Mouse (Mus musculus) thymus, postnatal 10 days (tissue): Measurements from ENCODE around the gene Wrb.
A peak's percentile ranks its signal among the peaks of the same experiment; 100 is the strongest.

Experiments
- DNase-seq, 2 experiments: peaks; one replicate each; pipeline ENCODE4 v3.0.0; 2021; ENCODE audit warnings: low spot score in 2 of 2

Gene Wrb

DNA sequence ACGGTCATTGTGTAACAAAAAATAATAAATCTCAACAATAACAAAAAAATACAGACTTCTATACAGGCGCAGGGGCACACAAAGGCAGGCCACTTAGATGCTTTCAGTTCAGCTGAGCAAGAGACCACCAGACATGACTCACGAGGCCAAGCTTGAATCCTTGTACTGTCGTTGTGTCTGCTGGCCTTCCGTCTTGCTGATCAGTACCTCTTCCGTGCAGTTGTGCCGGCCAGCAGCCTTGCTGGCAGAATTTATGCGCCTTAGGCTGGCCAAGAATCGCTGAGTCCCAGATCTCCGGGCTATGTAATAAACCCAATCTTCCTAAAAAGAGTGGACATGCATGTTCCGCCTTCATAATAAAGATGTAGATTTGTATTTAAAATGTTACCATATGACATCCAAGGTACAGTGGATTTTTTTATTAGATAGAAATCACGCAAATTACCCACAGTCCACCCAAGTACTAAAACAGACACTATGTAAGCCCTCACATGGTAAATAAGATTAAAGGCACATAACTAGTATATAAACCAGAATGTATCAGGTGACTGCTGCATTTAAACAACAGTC, 13.4 kb downstream of the Wrb start:
- no peak for DNase-seq

DNA sequence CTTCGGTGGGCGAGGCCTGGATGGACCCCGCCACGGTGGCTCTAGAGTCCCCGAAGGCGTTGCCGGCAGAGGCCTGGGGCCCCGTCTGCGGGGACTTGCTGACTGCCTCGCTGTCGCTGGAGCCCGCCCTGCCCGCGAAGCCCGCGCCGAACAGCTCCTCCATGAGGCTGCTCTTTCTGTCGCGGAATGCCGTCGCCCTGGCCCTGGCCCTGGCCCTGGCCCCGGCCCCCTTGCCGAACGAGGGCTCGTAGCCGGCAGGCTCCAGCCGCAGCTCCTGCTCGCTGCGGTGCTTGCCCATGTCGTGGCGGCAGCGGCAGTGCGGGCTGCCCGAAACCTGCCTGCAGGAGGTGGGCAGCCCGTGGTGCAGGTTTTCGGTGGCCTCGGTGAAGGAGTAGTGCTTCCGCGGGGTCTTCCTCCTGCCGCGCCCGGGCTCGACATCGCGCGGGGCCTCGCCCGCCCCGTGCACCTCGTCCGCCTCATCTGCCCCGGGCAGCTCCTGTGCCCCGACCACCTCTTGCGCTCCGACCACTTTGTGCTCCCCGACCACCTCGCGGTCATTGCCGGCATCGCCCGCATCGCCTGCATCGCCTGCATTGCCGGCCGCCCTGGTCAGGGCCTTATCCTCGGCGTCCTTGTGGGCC, 14.0 kb downstream of the Wrb start:
- peak; percentile 33 to 62 for DNase-seq

DNA sequence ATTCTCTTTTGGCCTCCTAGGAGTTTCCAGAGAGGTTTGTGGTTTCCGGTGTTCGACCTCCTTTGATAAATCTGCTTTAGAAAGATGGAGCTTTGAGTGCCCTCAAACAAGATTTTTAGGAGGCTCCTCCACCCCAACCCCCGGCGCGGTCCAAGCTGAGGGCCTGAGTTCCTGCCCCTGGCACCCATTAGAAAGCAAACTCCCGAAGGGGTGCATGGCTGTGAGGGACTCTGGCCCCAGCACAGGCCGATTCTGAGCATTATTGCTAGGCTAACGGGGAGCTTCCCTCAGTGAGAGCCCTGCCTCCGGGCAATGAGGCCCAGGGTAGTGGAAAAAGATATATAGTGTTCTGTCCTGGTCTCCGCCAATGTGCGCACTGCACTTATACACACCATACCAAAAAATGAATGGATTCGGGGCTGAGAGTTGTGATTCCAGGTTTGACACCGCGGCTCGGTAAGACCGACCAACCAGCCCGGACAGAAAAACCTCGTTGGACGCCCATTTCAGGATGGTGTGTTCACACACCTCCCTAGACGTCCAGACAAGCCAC, 14.7 kb downstream of the Wrb start:
- DNase-seq: no peak

DNA sequence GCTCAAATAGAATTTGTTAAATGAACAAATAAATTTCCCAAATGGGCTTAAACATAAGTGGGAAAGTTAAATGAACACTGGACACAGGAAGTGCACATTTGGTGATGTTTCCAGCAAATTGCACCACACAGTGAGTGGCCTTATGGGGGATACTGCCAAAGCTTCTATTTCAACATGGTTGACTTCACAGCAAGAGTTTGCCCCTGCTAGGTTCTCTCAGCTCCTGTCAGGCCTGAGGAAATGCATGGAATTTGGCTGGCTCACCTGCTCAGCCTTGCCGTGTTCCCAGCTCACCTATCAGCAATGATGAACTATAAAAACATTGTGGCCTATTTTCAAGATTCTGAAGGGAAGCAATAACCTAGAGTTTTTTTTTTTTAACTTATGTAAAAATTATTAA, 15.7 kb downstream of the Wrb start:
- no peak for DNase-seq

DNA sequence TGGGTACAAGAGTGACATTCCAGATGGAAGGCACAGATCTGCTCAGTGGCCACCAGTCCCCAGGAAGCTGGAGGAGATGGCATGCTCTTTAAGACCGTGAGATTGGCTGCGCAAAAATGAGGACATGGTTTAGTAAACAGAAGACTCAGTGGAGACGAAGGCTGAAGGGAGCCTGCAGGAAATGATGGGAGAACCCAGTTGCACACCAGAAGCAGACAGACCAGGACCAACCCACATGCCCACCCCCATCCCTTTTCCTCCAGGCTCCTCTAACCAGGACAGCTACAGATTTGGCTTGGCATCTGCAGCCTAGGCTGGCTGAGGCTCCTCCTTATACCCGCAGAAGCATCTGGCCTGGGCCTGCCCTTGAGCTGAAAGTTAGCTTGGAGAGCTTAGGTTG, 16.1 kb downstream of the Wrb start:
- DNase-seq: no peak

DNA sequence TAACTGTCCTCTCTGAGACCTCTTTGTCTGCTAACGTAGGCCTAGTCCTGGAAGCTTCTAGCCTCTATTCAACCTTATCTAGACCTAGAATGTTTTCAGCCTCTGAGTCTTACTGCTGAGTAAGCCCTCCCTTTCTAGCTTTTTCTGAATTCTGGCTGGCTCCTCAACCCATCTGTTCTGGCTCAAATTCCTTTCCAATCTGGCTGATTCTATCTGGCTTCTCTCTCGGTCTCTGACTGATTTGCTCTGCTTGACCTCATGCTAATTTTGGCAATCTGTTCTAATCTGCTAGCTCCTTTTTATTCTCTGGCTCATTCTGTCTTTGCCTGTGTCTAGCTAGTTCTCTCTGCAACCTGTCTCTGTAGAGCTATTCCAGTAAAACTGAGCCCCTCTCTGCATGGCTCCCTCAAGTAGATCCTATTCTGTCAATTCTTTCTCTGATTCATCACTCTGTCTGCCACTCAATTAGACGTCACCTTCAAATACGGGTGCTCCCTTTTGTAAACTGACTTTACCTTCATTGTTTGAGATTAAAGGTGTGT, 20.6 kb downstream of the Wrb start:
- DNase-seq: no peak

DNA sequence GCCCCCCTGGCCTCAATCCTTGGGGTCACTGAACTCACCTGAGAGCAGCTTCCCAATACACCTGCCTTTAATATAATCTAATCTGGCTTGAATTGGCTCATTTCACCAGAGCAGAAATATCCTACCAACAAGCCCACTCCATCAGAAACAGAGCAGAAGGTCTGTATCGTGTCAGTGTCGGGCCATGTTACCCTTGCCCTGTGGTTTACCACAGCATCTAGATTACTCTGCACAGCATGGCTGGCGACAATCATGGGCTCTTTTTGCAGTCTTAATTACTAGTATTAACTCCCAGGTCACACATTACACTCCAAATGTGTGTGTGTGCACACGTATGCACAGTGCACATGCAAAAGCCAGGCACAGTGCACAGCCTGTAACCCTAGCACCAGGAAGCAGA, 23.6 kb downstream of the Wrb start:
- no peak for DNase-seq

DNA sequence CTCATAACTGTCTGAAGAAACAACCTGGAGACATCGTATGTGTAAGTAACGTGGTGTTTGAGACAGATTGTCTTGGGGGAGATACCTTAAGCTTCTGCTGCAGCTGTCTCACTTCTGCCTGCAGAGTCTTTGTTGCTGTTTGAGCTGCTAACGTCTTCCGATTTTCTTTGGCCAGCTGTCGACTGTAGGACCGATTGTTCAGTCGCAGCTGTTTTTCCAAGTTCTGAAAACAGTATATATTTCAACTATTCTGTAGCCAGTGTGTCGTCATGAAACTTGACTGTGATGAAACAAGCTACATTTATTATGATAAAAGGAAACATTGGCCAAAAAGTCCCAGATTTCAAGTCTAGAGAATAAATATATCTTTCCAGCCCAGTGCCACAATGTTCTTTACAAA, 28.4 kb downstream of the Wrb start:
- no peak for DNase-seq

DNA sequence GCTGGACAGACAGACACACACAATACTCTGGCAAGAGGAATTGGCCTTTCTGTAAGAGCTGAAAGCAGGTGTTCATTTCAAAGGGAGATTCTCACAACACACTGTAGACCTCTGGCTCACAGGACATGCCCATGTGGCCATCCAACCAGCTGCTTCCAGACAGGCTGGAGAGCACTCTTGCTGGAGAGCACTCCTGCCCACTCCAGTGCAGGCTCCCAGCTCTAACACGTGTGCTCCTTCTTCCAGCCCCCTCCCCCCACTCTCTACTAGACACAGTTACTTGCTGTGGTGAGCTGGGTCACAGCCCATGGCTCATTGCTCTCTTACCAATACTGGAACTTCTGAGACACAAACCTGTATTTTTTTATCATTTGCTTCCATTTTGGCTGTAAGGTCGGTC, 30.2 kb downstream of the Wrb start:
- no peak for DNase-seq

DNA sequence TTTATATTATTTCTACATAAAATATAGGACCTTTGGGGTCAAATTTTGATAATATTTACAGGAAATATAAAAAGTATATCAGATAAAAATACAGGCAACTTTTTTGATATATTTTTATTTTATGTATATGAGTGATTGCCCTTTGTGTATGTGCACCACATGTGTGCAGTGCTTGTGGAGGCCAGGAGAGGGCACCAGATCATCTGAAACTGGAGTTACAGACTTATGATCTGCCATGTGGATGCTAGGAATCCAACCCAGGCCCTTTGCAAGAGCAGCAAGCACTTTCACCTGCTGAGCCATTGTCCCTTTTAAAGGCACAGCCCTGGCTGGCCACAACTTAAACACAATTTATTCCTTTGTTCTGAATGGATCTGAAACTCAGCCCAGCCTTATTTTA, 33.9 kb downstream of the Wrb start:
- DNase-seq: no peak

DNA sequence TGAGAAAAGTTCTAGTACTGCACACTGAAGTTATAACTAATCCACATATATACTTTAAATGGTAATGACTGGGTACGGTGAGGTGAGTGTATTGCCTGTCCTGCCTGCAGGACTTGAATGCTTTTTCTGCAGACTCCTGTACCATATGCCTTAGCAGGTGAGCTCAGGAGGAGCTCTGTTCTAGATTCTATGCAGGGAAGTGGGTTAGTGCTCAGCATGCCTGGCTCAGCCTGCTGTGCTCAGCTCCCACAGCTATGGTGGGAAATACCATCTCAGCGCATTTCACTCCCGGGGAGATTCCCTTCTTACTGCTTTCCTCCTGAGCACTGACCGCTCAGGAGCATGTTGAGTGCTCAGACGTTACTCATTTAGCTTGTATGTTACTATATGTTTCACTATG, 42.4 kb downstream of the Wrb start:
- DNase-seq: no peak

DNA sequence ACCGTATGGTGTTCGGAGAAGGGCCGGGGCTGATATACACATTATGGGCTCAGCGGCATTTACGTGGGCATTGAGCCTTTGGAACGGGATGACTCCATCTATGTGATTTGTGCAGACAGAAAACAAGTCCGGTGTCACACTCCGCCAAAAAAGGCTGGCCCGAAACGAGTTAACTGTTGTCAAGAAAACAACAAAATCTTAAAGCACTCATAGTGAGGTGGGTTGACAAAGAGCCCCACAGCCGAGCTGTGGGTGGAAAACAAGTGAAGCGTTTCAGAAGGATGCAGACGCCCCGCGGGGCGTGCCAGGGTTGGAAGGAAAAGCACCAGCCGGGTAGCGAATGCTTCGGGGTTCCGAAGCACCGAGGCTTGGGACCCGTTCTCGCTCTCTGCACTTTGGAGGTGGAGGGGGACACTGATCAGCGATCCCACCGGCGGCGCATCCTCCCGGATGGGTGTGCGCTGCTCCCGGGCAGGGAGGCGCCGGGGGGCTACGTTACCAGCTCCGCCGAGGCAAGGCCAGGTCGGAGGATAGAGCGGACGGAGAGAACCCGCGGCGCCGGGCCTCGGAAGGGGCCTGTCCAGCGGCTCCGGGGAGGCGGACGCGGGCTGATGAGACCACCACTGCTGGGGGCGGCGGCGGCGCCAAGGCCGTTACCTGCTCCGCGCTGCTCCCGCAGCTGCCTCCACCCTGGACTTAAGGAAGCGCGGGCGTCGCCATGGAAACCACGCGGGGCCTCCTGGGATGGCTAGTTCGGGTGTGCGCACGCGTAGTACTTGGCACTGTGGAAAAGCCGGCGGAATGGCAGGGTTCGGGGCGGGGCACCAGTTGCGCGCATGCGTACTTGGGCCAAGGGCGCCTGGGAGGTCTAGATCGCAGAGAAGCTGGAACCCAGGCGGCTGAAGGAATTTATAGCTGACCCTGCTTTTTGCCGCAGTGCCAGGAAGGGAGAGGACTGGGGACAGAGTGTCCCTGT, 46.6 kb downstream of the Wrb start, which contains the start of gene Lca5l:
Gene Lca5l (minus strand): TSS at position 741 of the 976 bp plus-strand sequence.
- peak; percentile 96 to 99 for DNase-seq

DNA sequence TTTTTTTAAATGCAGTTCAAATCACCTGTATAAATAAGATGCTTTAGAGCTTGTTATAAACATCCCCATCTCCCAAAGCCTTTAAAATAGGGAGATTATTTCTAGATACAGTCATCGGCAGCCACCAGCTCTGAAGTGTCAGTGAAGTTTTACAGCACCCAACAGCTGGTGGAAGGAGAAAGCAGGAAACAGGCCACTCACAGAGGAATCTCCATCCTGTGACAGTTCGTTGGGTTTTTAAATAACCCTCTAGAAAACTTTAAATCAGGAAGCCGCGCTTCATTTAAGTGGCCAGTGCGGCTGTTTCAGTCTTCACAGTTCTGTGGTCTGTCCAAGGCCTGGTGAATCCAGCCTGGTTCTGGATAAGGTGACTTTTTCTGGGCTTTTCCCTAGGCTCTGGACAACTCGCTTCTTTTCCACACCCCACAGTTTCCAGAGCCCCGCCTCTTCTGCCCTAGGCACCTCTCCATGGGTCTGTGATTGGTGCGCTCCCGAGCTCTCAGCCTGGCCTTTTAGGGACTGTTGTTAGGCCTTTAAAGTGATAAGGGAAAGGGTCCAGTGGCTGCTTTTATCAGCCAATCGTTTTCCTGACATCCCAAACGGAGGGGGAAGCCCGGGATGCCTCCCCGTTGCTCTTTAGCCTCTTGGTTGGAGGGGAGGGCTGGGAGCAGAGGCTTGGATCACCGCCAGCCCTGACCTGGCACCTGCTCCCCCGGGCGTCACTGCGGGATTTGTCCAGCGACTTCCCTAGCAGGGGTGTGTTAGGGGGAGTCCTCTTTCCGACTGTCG, 54.9 kb downstream of the Wrb start, which contains the start of gene Sh3bgr:
Gene Sh3bgr (plus strand): TSS at position 538 of the 789 bp plus-strand sequence.
- DNase-seq: no peak

DNA sequence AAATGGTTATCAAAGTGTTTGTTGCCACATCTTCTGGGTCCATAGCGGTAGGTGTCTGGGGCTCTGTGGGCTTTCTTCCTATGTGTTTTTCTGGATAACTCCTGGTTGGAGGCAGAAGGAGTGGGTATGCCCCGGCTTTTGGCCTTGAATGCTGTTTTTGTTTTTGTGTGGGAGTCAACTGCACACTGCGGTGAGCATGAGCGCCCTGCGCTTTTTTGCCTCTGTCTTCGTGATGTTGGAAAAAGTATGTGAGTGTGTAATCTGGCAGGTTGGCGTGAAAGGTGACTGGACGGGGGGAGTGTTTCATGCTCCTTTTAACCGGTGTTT, 55.5 kb downstream of the Wrb start:
- no peak for DNase-seq

DNA sequence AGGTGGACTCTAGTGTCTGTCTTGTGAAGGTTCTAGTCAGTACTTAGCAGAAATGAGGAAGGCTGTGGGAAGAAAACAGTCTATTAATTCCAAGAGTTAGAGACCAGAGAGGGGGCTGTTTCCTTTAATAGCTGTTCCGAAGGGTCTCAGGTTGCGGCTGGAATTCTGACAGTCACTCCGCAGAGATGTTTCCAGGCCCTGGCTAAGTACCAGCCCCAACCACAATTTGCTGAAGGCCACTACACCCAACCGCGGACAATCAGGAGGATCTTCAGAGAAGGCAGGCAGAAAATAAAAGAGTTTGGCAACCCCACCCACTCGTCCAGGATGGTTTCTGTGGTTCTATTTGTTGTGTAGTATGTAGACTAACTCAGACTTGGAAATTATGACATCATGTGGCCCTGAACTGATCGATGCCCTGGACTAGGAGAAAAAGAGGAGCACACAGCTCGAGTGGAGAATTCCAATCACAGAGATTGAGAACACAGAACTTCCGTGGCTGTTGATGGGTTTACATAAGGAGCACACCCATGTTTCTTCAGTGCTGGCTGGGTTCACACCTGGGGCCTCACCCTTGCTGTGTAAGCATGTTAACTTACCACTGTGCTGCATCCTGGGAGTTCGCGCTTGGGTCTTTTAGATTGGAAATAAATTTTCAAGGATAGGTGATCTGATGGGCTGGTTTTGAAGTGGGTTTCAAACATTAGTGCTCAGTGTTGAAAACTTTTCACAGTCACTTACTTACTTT, 56.5 kb downstream of the Wrb start:
- DNase-seq: no peak
